Mouse (Mus musculus): ENCODE measurements around the gene Sirt1. TPM values are rescaled to one million over a fixed set of nuclear protein-coding genes. Genes with fewer than 3 reads are reported as not detected.
"Not testable (repeated sequence)": the region's sequence is repeated elsewhere in the genome, so short reads cannot be mapped to it uniquely, and the experiment has no call there.

The Sirt1 gene
- polyA plus RNA-seq, 1 experiment from 2014 or later, result 3.1 TPM

GRCm38 (mm10) chr10:63351099-63351498 is 30.4 kb downstream of the Sirt1 start:
- H3K9ac ChIP-seq; H3K9me3 ChIP-seq (replicated peaks); H3K4me1 ChIP-seq (replicated peaks); H3K4me2 ChIP-seq; H3K27me3 ChIP-seq; H3K36me3 ChIP-seq (replicated peaks); H3K4me3 ChIP-seq (replicated peaks); ATAC-seq (ENCODE audit: insufficient read depth); H3K27ac ChIP-seq (replicated peaks): not testable (repeated sequence)
- 74% methylated on average over 7 of the region's 7 CpGs for WGBS (ENCODE audit: insufficient replicate concordance)

- no peaks in the 10 kb centered on the region for H3K36me3 ChIP-seq (replicated peaks)
These were observed 30.8 kb downstream of the Sirt1 start for GRCm38 (mm10) chr10:63350666-63351065.

GRCm38 (mm10) chr10:63348291-63348690 is 33.2 kb downstream of the Sirt1 start:
- 0 out of 2 replicates have a peak, but pooled peaks cover 4% of the 10 kb centered on the region for H3K9me3 ChIP-seq (replicated peaks)
- 51% methylated on average over 3 of the region's 3 CpGs for WGBS (ENCODE audit: insufficient replicate concordance)
- H3K4me3 ChIP-seq (replicated peaks), result no peak overlapping the region

More at GRCm38 (mm10) chr10:63350666-63351065, 30.8 kb downstream of the Sirt1 start:
- Histone ChIP-seq H3K9me3 (replicated peaks) (no peaks in the 10 kb centered on the region), H3K27me3 (peaks cover 5% of the 10 kb centered on the region; the same call in 1 of the 2 replicates), H3K27ac (replicated peaks) (no peak overlapping the region), H3K4me1 (replicated peaks) (no peaks in the 10 kb centered on the region), H3K4me2 (no peak overlapping the region), H3K4me3 (replicated peaks) (no peak overlapping the region), H3K9ac (no peak overlapping the region)
- ATAC-seq (ENCODE audit: insufficient read depth), result no peak
- 74% methylated on average over 7 of the region's 7 CpGs for WGBS (ENCODE audit: insufficient replicate concordance)

GRCm38 (mm10) chr10:63344751-63345150 is 36.8 kb downstream of the Sirt1 start:
- 80% methylated on average over 3 of the region's 3 CpGs for WGBS (ENCODE audit: insufficient replicate concordance)
- Histone ChIP-seq H3K27ac (replicated peaks) (no peak overlapping the region), H3K4me2 (no peak overlapping the region), H3K4me1 (replicated peaks) (peaks cover 5% of the 10 kb centered on the region), H3K9ac (no peak overlapping the region), H3K27me3 (no peaks in the 10 kb centered on the region), H3K4me3 (replicated peaks) (no peak overlapping the region), H3K9me3 (replicated peaks) (0 out of 2 replicates have a peak, but pooled peaks cover 4% of the 10 kb centered on the region), H3K36me3 (replicated peaks) (no peaks in the 10 kb centered on the region)
- ATAC-seq (ENCODE audit: insufficient read depth), result no peak

More at GRCm38 (mm10) chr10:63348291-63348690, 33.2 kb downstream of the Sirt1 start:
- no peak overlapping the region for H3K4me2 ChIP-seq
- H3K27ac ChIP-seq (replicated peaks), result no peak overlapping the region
- H3K4me1 ChIP-seq (replicated peaks), result no peaks in the 10 kb centered on the region
- H3K27me3 ChIP-seq, result peaks cover 5% of the 10 kb centered on the region; the same call in 1 of the 2 replicates
- H3K9ac ChIP-seq, result no peak overlapping the region
- no peak for ATAC-seq (ENCODE audit: insufficient read depth)
- no peaks in the 10 kb centered on the region for H3K36me3 ChIP-seq (replicated peaks)

- H3K36me3 ChIP-seq (replicated peaks), result peaks cover 1% of the 10 kb centered on the region; the same call in 1 of the 2 replicates
These were observed 40.2 kb downstream of the Sirt1 start for GRCm38 (mm10) chr10:63341351-63341750.

GRCm38 (mm10) chr10:63338914-63339643 is 42.4 kb downstream of the Sirt1 start:
- H3K9ac ChIP-seq, result peak overlapping the region; percentile 90
- H3K36me3 ChIP-seq (replicated peaks), result peaks cover 22% of the 10 kb centered on the region
- H3K4me3 ChIP-seq (replicated peaks), result peak overlapping the region; percentile 85
- peaks cover 25% of the 10 kb centered on the region for H3K4me1 ChIP-seq (replicated peaks)
- ATAC-seq (ENCODE audit: insufficient read depth), result peak; percentile 96
- no peaks in the 10 kb centered on the region for H3K27me3 ChIP-seq
- H3K9me3 ChIP-seq (replicated peaks), result no peaks in the 10 kb centered on the region
- WGBS (ENCODE audit: insufficient replicate concordance), result 1% methylated on average over 71 of the region's 74 CpGs
- H3K4me2 ChIP-seq, result peak overlapping the region; percentile 96
- H3K27ac ChIP-seq (replicated peaks), result peak overlapping the region; percentile 94

More at GRCm38 (mm10) chr10:63341351-63341750, 40.2 kb downstream of the Sirt1 start:
- Histone ChIP-seq H3K27ac (replicated peaks) (no peak overlapping the region), H3K4me1 (replicated peaks) (peaks cover 24% of the 10 kb centered on the region), H3K27me3 (no peaks in the 10 kb centered on the region), H3K4me3 (replicated peaks) (no peak overlapping the region), H3K4me2 (no peak overlapping the region), H3K9me3 (replicated peaks) (0 out of 2 replicates have a peak, but pooled peaks cover 4% of the 10 kb centered on the region), H3K9ac (no peak overlapping the region)
- WGBS (ENCODE audit: insufficient replicate concordance), result 21% methylated on average over 2 of the region's 2 CpGs
- no peak for ATAC-seq (ENCODE audit: insufficient read depth)

- peak overlapping the region; percentile 90 for H3K9ac ChIP-seq
- under 1% methylated on average over 110 of the region's 113 CpGs for WGBS (ENCODE audit: insufficient replicate concordance)
- H3K4me2 ChIP-seq, result peak overlapping the region; percentile 96
- peak overlapping the region; percentile 94 for H3K27ac ChIP-seq (replicated peaks)
- peak; percentile 77 for ATAC-seq (ENCODE audit: insufficient read depth)
- peak overlapping the region; percentile 85 for H3K4me3 ChIP-seq (replicated peaks)
- peaks cover 30% of the 10 kb centered on the region for H3K36me3 ChIP-seq (replicated peaks)
- H3K27me3 ChIP-seq, result no peaks in the 10 kb centered on the region
- H3K9me3 ChIP-seq (replicated peaks), result no peaks in the 10 kb centered on the region
- peaks cover 25% of the 10 kb centered on the region for H3K4me1 ChIP-seq (replicated peaks)
These were observed 43.3 kb downstream of the Sirt1 start for GRCm38 (mm10) chr10:63337951-63338836.

GRCm38 (mm10) chr10:63337326-63337725 is 44.2 kb downstream of the Sirt1 start:
- no peaks in the 10 kb centered on the region for H3K27me3 ChIP-seq
- 0 out of 2 replicates have a peak overlapping the region, but pooled peaks have one; percentile 2 for H3K27ac ChIP-seq (replicated peaks)
- H3K4me1 ChIP-seq (replicated peaks), result peaks cover 25% of the 10 kb centered on the region
- ATAC-seq (ENCODE audit: insufficient read depth), result no peak
- peak overlapping the region; percentile 90 for H3K9ac ChIP-seq
- H3K4me3 ChIP-seq (replicated peaks), result peak overlapping the region; percentile 85
- peaks cover 39% of the 10 kb centered on the region for H3K36me3 ChIP-seq (replicated peaks)
- WGBS (ENCODE audit: insufficient replicate concordance), result 27% methylated on average over 5 of the region's 5 CpGs
- H3K9me3 ChIP-seq (replicated peaks), result no peaks in the 10 kb centered on the region
- H3K4me2 ChIP-seq, result peak overlapping the region; percentile 96

- ATAC-seq (ENCODE audit: insufficient read depth), result no peak
- H3K9ac ChIP-seq, result peak overlapping the region; percentile 90
- H3K4me2 ChIP-seq, result peak overlapping the region; percentile 96
- peak overlapping the region; percentile 85 for H3K4me3 ChIP-seq (replicated peaks)
- no peaks in the 10 kb centered on the region for H3K27me3 ChIP-seq
- H3K27ac ChIP-seq (replicated peaks), result 0 out of 2 replicates have a peak overlapping the region, but pooled peaks have one; percentile 2
- H3K9me3 ChIP-seq (replicated peaks), result no peaks in the 10 kb centered on the region
- H3K36me3 ChIP-seq (replicated peaks), result peaks cover 42% of the 10 kb centered on the region
- WGBS (ENCODE audit: insufficient replicate concordance), result 75% methylated on average over 13 of the region's 13 CpGs
- H3K4me1 ChIP-seq (replicated peaks), result peaks cover 25% of the 10 kb centered on the region
These were observed 44.6 kb downstream of the Sirt1 start for GRCm38 (mm10) chr10:63336901-63337300.

- Histone ChIP-seq H3K4me3 (replicated peaks) (no peak overlapping the region), H3K27ac (replicated peaks) (no peak overlapping the region), H3K9ac (no peak overlapping the region), H3K4me2 (no peak overlapping the region), H3K36me3 (replicated peaks) (peaks cover 88% of the 10 kb centered on the region), H3K4me1 (replicated peaks) (no peaks in the 10 kb centered on the region), H3K27me3 (no peaks in the 10 kb centered on the region), H3K9me3 (replicated peaks) (no peaks in the 10 kb centered on the region)
- 88% methylated on average over 1 of the region's 1 CpGs for WGBS (ENCODE audit: insufficient replicate concordance)
- ATAC-seq (ENCODE audit: insufficient read depth), result no peak
These were observed 54.4 kb downstream of the Sirt1 start for GRCm38 (mm10) chr10:63327091-63327490.

- H3K4me3 ChIP-seq (replicated peaks), result no peak overlapping the region
- peaks cover 82% of the 10 kb centered on the region for H3K36me3 ChIP-seq (replicated peaks)
- no peaks in the 10 kb centered on the region for H3K27me3 ChIP-seq
- no peak overlapping the region for H3K9ac ChIP-seq
- no peak overlapping the region for H3K27ac ChIP-seq (replicated peaks)
- no peaks in the 10 kb centered on the region for H3K4me1 ChIP-seq (replicated peaks)
- H3K4me2 ChIP-seq, result no peak overlapping the region
- H3K9me3 ChIP-seq (replicated peaks), result no peaks in the 10 kb centered on the region
- ATAC-seq (ENCODE audit: insufficient read depth), result no peak
- WGBS (ENCODE audit: insufficient replicate concordance), result 81% methylated on average over 1 of the region's 1 CpGs
These were observed 67.8 kb downstream of the Sirt1 start for GRCm38 (mm10) chr10:63313726-63314125.

All from liver, embryonic 15.5 days (tissue).